Mouse (Mus musculus): ENCODE results near the gene Tut7. TPM values are rescaled to one million over a fixed set of nuclear protein-coding genes. Genes with fewer than 3 reads are reported as not detected.
A peak's percentile ranks its signal among the peaks of the same experiment; 100 is the strongest.

The Tut7 gene
- total RNA-seq, 2 experiments from 2014 or later, result 55.1 to 68.5 TPM

- Histone ChIP-seq H3K4me3 (peak overlapping the region; percentile 95), H3K27ac (peak overlapping the region; percentile 100)
- no peak for TF ChIP-seq CTCF (conservative IDR thresholded peaks at IDR 0.05)
- DNase-seq (ENCODE audit: low spot score in 2 of 2), result peak; percentile 42 to 47
These were observed 51.7 kb downstream of the Tut7 start for GRCm38 (mm10) chr13:59771257-59771656.

- H3K4me3 ChIP-seq, result peak overlapping the region; percentile 95
- peak overlapping the region; percentile 100 for H3K27ac ChIP-seq
- DNase-seq (ENCODE audit: low spot score in 2 of 2), result no peak
- no peak for TF ChIP-seq CTCF (conservative IDR thresholded peaks at IDR 0.05)
These were observed 52.1 kb downstream of the Tut7 start for GRCm38 (mm10) chr13:59770847-59771246.

- DNase-seq (ENCODE audit: low spot score in 2 of 2), result peak; percentile 80 to 89
- H3K4me3 ChIP-seq, result peak overlapping the region; percentile 95
- H3K27ac ChIP-seq, result peak overlapping the region; percentile 100
- TF ChIP-seq CTCF (conservative IDR thresholded peaks at IDR 0.05), result peak; percentile 54
These were observed 52.8 kb downstream of the Tut7 start for GRCm38 (mm10) chr13:59770164-59770562.

- H3K4me3 ChIP-seq, result peak within 1 kb of the TSS; percentile 95
- H3K27ac ChIP-seq, result peak within 1 kb of the TSS; percentile 100
- peak; percentile 18 for TF ChIP-seq CTCF (conservative IDR thresholded peaks at IDR 0.05)
- DNase-seq (ENCODE audit: low spot score in 2 of 2), result peak; percentile 99 to 100
These were observed 53.4 kb downstream of the Tut7 start, which contains the start of gene Isca1 for GRCm38 (mm10) chr13:59769296-59770163. Isca1 (minus strand) TSS chr13:59769810.

GRCm38 (mm10) chr13:59768531-59768930 is 54.4 kb downstream of the Tut7 start:
- TF ChIP-seq CTCF (conservative IDR thresholded peaks at IDR 0.05), result no peak
- peak overlapping the region; percentile 100; the same call in 1 of the 2 replicates for H3K27ac ChIP-seq
- no peak for DNase-seq (ENCODE audit: low spot score in 2 of 2)

GRCm38 (mm10) chr13:59766786-59767515 is 56.0 kb downstream of the Tut7 start:
- Histone ChIP-seq H3K27ac (no peak overlapping the region), H3K4me3 (no peak overlapping the region; the same call in 1 of the 2 replicates)
- no peak for DNase-seq (ENCODE audit: low spot score in 2 of 2)
- TF ChIP-seq CTCF (conservative IDR thresholded peaks at IDR 0.05), result no peak

More at GRCm38 (mm10) chr13:59768531-59768930, 54.4 kb downstream of the Tut7 start:
- H3K4me3 ChIP-seq, result peak overlapping the region; percentile 95

GRCm38 (mm10) chr13:59762791-59763190 is 60.2 kb downstream of the Tut7 start:
- DNase-seq (ENCODE audit: low spot score in 2 of 2), result no peak
- Histone ChIP-seq H3K4me3 (no peak overlapping the region), H3K27ac (no peak overlapping the region)
- no peak for TF ChIP-seq CTCF (conservative IDR thresholded peaks at IDR 0.05)

GRCm38 (mm10) chr13:59756906-59757305 is 66.0 kb downstream of the Tut7 start:
- DNase-seq (ENCODE audit: low spot score in 2 of 2), result no peak
- no peak overlapping the region for H3K27ac ChIP-seq
- no peak overlapping the region for H3K4me3 ChIP-seq
- no peak for TF ChIP-seq CTCF (conservative IDR thresholded peaks at IDR 0.05)

GRCm38 (mm10) chr13:59750310-59750709 is 72.6 kb downstream of the Tut7 start:
- H3K27ac ChIP-seq, result no peak overlapping the region
- no peak overlapping the region for H3K4me3 ChIP-seq
- no peak for DNase-seq (ENCODE audit: low spot score in 2 of 2)
- TF ChIP-seq CTCF (conservative IDR thresholded peaks at IDR 0.05), result no peak

- TF ChIP-seq CTCF (conservative IDR thresholded peaks at IDR 0.05), result no peak
- peak in 1 of 2 experiments; percentile 48 for DNase-seq (ENCODE audit: low spot score in 2 of 2)
These were observed 76.2 kb downstream of the Tut7 start, which contains the start of gene 1700014D04Rik for GRCm38 (mm10) chr13:59746711-59747110. 1700014D04Rik (minus strand) TSS chr13:59746752.

GRCm38 (mm10) chr13:59746164-59746563 is 76.8 kb downstream of the Tut7 start:
- Histone ChIP-seq H3K4me3 (no peak overlapping the region), H3K27ac (no peak overlapping the region)
- no peak for TF ChIP-seq CTCF (conservative IDR thresholded peaks at IDR 0.05)
- no peak for DNase-seq (ENCODE audit: low spot score in 2 of 2)

More at GRCm38 (mm10) chr13:59746711-59747110, 76.2 kb downstream of the Tut7 start, which contains the start of gene 1700014D04Rik:
- H3K27ac ChIP-seq, result no peak within 1 kb of the TSS
- H3K4me3 ChIP-seq, result no peak within 1 kb of the TSS

GRCm38 (mm10) chr13:59745462-59745861 is 77.5 kb downstream of the Tut7 start:
- Histone ChIP-seq H3K4me3 (no peak overlapping the region), H3K27ac (no peak overlapping the region)
- no peak for TF ChIP-seq CTCF (conservative IDR thresholded peaks at IDR 0.05)
- DNase-seq (ENCODE audit: low spot score in 2 of 2), result no peak

GRCm38 (mm10) chr13:59741697-59742096 is 81.2 kb downstream of the Tut7 start:
- TF ChIP-seq CTCF (conservative IDR thresholded peaks at IDR 0.05), result peak; percentile 62

More at GRCm38 (mm10) chr13:59741697-59742096, 81.2 kb downstream of the Tut7 start:
- no peak for DNase-seq (ENCODE audit: low spot score in 2 of 2)
- H3K4me3 ChIP-seq, result no peak overlapping the region
- H3K27ac ChIP-seq, result no peak overlapping the region
